Mouse (Mus musculus): ENCODE results near the gene Icmt.

GRCm38 (mm10) chr4:152273191-152273590 lies 23.8 kb upstream of the Icmt start:
- TF ChIP-seq CTCF (IDR thresholded peaks at IDR 0.05; ENCODE audit: extremely low read depth, insufficient read depth, low read length) = no peak
- TF ChIP-seq POLR2A (IDR thresholded peaks at IDR 0.05; ENCODE audit: extremely low read depth, insufficient read depth, low read length) = no peak

All from cortical plate, adult 2 months (tissue).